Mouse (Mus musculus) liver, embryonic 18 days (tissue): Measurements from ENCODE around the gene Gsc2. TPM values are rescaled to one million over a fixed set of nuclear protein-coding genes. Genes with fewer than 3 reads are reported as not detected.

ENCODE experiments used
- polyA plus RNA-seq: library from polyadenylated mRNA; depleted of rRNA; stranded (reverse); fragments of >200 nt; gene quantifications from 2 replicates; pipeline ENCODE4 v1.2.3, GENCODE M21; 2012; rRNA removed

Gsc2 gene
- not detected in 2 replicates for polyA plus RNA-seq

DNA sequence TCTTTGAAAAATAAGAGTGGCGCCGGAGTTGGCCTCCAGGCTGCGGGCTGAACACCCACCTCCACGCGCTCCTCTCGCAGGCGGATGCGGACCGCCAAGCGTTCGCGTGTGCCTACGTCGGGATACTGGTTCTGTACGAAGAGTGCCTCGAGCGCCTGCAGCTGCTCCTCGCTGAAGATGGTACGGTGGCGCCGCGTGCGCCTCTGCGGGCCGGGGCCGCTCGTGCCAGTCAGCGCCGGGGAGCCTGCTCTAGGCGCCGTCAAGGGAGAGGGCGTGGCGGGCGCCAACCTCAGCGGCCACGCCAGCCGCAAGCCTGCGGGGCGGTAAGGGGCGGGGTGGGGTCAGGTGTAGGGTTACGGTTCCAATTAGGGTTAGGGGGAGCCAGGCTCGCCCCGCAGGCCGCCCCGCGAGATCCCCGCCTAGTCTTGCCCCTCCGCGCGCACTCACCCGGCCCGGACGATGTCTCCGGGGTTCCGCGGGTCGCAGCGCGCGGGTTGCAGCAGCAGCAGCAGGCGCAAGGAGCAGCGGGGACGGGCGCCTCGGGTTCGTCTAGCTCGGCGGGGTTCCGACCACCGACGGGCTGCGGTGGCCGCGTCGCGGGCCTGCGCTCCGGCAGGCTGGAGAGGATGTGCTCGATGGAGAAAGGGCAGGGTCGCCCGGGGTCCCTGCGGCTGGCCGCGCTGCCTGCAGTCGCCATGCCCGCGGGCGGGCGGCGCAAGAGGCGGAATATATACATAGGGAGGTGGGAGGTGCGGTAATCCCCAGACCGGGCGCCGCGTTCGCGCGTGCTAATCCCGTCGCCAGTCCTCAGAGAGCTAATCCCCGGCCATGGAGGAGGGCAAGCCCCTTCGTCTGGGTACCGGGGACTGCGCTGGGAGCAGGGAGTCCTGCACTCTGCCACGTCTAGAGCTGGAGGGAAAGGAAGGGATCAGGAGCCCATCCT, at the start of gene Gsc2:
Gene Gsc2 (minus strand): TSS at position 753 of the 943 bp plus-strand sequence.

GRCm38 (mm10) chr16:17928087-17928580, 13.3 kb upstream of the Gsc2 start, which contains the start of gene Slc25a1:
Gene Slc25a1 (minus strand): TSS chr16:17928219.

GRCm38 (mm10) chr16:17911052-17911595, 3.7 kb downstream of the Gsc2 start, which contains the start of gene Ess2:
Gene Ess2 (minus strand): TSS chr16:17911348.

DNA sequence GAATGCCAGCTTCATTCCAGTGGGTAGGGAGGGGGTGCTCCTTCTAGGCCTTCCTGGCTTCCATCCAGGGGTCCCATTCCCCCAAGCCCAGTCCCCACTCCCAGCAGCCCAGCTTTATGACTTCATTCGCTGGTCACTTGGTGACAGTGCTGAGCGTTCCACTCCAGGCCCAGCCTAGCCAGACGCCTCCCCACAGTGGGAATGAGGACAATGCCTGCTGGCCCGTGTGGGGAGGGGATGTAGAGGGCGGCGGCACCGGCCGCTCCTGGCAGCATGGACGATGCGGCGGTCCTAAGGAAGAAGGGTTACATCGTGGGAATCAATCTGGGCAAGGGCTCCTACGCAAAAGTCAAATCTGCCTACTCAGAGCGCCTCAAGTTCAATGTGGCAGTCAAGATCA, 16.4 kb downstream of the Gsc2 start, which contains the start of the genes Dgcr2 and Tssk2:
Gene Dgcr2 (minus strand): TSS at position 101 of the 400 bp plus-strand sequence.
Gene Tssk2 (plus strand): TSS at position 176 of the 400 bp plus-strand sequence.

GRCm38 (mm10) chr16:17893923-17894322, 20.9 kb downstream of the Gsc2 start, which contains the start of gene Tssk1:
Gene Tssk1 (plus strand): TSS chr16:17894223.

DNA sequence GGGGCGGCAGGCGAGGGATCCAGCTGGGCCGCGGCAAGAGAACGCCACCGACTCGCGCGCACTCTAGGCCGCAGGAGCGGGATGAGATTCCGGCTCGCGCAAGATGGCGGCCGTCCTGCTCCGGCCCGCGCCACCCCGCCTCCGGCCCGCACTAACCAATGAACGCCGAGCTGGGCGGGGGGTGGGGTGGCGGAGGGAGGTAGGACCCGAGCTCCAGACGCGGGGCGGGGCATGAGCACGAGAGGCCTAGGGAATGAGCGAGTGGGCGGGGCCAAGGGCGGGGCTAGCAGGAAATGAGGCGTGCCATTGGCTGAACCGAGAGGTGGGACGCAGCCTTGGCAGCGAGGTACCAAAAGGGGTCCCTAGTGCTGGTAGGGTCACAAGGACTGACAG, 23.3 kb downstream of the Gsc2 start, which contains the start of gene Gm20518:
Gene Gm20518 (minus strand): TSS at position 105 of the 393 bp plus-strand sequence.

Other genes starting within 250 kb of the Gsc2 start
- gene Med15, start 182.2 kb downstream of the Gsc2 start, polyA plus RNA-seq, result 12.6 and 18.0 TPM in 2 replicates
- gene Klhl22, start 155.4 kb downstream of the Gsc2 start, polyA plus RNA-seq, result 14.3 and 15.0 TPM in 2 replicates
- gene Scarf2, start 117.8 kb downstream of the Gsc2 start, polyA plus RNA-seq, result 4.7 and 6.5 TPM in 2 replicates
- gene B830017H08Rik, start 81.9 kb downstream of the Gsc2 start, polyA plus RNA-seq, result not detected in 2 replicates
- gene Car15, start 76.7 kb downstream of the Gsc2 start, polyA plus RNA-seq, result 1.0 and 1.6 TPM in 2 replicates
- gene Gm20518, start 23.4 kb downstream of the Gsc2 start, polyA plus RNA-seq, result 0.13 and 0.24 TPM in 2 replicates
- gene Tssk1, start 20.8 kb downstream of the Gsc2 start, polyA plus RNA-seq, result 0.02 and 0.03 TPM in 2 replicates
- 20.8 and 21.7 TPM in 2 replicates for gene Dgcr2, start 16.5 kb downstream of the Gsc2 start, polyA plus RNA-seq
- gene Tssk2, start 16.4 kb downstream of the Gsc2 start, polyA plus RNA-seq, result not detected in 2 replicates
- gene Ess2, start 3.7 kb downstream of the Gsc2 start, polyA plus RNA-seq, result 7.2 and 8.3 TPM in 2 replicates
- gene Slc25a1, start 13.2 kb upstream of the Gsc2 start, polyA plus RNA-seq, result 48.8 and 59.1 TPM in 2 replicates
- gene Vpreb2, start 65.4 kb upstream of the Gsc2 start, polyA plus RNA-seq, result 3.2 and 5.8 TPM in 2 replicates
- 13.7 and 14.7 TPM in 2 replicates for gene Dgcr6, start 137.8 kb upstream of the Gsc2 start, polyA plus RNA-seq
- 4.6 and 4.8 TPM in 2 replicates for gene Prodh, start 175.1 kb upstream of the Gsc2 start, polyA plus RNA-seq
- 0.26 TPM in 2 replicates for gene Rtn4r, start 212.6 kb upstream of the Gsc2 start, polyA plus RNA-seq